Mouse (Mus musculus): ENCODE data around the gene Klk8.

GRCm38 (mm10) chr7:43769636-43770035, 27.7 kb upstream of the Klk8 start:
- TF ChIP-seq CTCF (IDR thresholded peaks at IDR 0.05; ENCODE audit: extremely low read depth, insufficient read depth, insufficient read length, insufficient replicate concordance) (no peak), POLR2A (IDR thresholded peaks at IDR 0.05; ENCODE audit: low read depth, low read length) (no peak)
